Mouse (Mus musculus) forebrain, postnatal 0 days (tissue): Measurements from ENCODE around the gene Dusp7. TPM values are rescaled to one million over a fixed set of nuclear protein-coding genes. Genes with fewer than 3 reads are reported as not detected.
A peak's percentile ranks its signal among the peaks of the same experiment; 100 is the strongest.

Experiments used
- ATAC-seq: fragments of 200-750 bp; cut with Nextera tagmentation; 2 replicates; pipeline ENCODE4 v1.8.0; 2017; ENCODE audit warnings: mild to moderate bottlenecking, moderate library complexity
- DNase-seq: peaks from one replicate; pipeline ENCODE4 v3.0.0-alpha.2; 2015
- H3K27ac ChIP-seq: fragments of 300-500 bp; sonication (generic); 2 replicates; pipeline ENCODE4 v1.5.1; 2014; ENCODE audit warnings: low read depth, mild to moderate bottlenecking, antibody characterized with exemption, low read length, moderate library complexity, mixed read lengths
- H3K27me3 ChIP-seq: fragments of 300-500 bp; sonication (generic); 2 replicates; pipeline ENCODE4 v1.6.1; 2014; ENCODE audit warnings: mild to moderate bottlenecking, low read length, mixed read lengths; ENCODE audit not compliant: insufficient read depth
- H3K36me3 ChIP-seq: fragments of 300-500 bp; sonication (generic); 2 replicates; pipeline ENCODE4 v1.6.1; 2014; ENCODE audit warnings: mild to moderate bottlenecking, moderate library complexity; ENCODE audit not compliant: insufficient read depth
- H3K4me1 ChIP-seq: fragments of 300-500 bp; sonication (generic); 2 replicates; pipeline ENCODE4 v1.6.1; 2014; ENCODE audit warnings: antibody characterized with exemption; ENCODE audit not compliant: insufficient read depth
- H3K4me2 ChIP-seq: fragments of 300-500 bp; sonication (generic); 2 replicates; pipeline ENCODE4 v1.6.1; 2014; ENCODE audit warnings: low read depth, mild to moderate bottlenecking, moderate library complexity
- H3K4me3 ChIP-seq: fragments of 300-500 bp; sonication (generic); 2 replicates; pipeline ENCODE4 v1.5.1; 2014; ENCODE audit warnings: low read depth, low read length, mixed read lengths
- H3K9ac ChIP-seq: fragments of 300-500 bp; sonication (generic); 2 replicates; pipeline ENCODE4 v1.6.1; 2014; ENCODE audit warnings: mild to moderate bottlenecking
- H3K9me3 ChIP-seq: fragments of 300-500 bp; sonication (generic); 2 replicates; pipeline ENCODE4 v1.6.1; 2016; ENCODE audit warnings: low read length
- CTCF ChIP-seq: sonication (generic); IDR thresholded peaks from 2 replicates; pipeline ENCODE4 v1.5.1; 2016; ENCODE audit warnings: antibody characterized with exemption, control low read depth, low read depth
- WGBS: fragments of 180-500 bp; shearing (Covaris S2); extraction: QIAGEN DNeasy Blood & Tissue Kit; methylation state at CpG from one replicate; pipeline ENCODE4 v1.1.7; 2014; 5-methylcytosine and 5-hydroxymethylcytosine counted together
- polyA plus RNA-seq: library from polyadenylated mRNA; unstranded; fragments of >200 nt; fragmentation: Nextera tagmentation; extraction: Ambion mirVana; gene quantifications from 2 replicates; pipeline ENCODE4 v1.2.1, GENCODE M21; 2015
- total RNA-seq: library from RNA; depleted of rRNA; stranded (reverse); fragments of >200 nt; gene quantifications from 2 replicates; pipeline ENCODE4 v1.2.3, GENCODE M21; 2014

Gene Dusp7
- total and polyA plus RNA-seq, 2 experiments from 2014 or later = 16.7 to 43.5 TPM

DNA sequence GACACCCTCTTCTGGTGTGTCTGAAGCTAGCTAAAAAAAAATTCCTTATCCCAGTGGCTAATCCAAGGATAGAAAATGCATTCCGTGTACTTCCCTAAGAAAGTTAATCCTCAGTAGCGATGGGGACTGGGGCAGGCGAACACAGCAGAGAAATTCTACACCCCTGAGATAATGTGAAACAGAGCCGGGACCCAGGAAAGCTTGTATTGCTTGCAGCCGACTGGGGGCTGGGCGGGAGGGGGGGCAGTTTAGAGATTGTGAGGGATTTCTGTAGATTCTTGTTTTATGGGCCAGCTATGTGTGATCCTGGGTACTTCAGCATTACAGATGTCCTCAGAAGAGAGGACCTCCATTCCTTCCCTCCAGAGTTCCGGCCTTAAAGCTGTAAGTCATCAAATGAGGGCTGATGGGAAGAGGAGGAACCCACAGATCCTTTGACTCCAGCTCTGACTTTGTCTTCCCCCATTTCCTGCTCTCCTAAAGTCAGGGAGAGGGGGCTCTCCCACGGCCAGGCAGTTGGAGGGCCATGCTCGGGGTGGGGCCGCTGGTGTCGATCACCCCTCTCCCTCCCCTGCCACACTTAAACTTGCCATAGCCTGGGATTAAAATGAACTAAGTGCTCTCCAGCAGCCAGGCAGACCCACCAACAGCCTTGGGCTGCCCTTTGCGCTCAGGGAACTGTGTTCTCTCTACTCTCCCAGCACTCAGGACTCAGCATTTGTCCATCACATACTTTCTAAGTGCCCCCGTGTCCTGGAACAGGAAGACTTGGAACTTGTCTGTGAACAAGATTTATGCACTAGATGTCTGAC, 27.7 kb upstream of the Dusp7 start:
- Histone ChIP-seq H3K36me3 (no peaks in the 10 kb centered on the region), H3K9me3 (no peaks in the 10 kb centered on the region), H3K4me2 (no peak overlapping the region), H3K27me3 (no peaks in the 10 kb centered on the region), H3K4me1 (peaks cover 22% of the 10 kb centered on the region), H3K9ac (no peak overlapping the region), H3K4me3 (no peak overlapping the region), H3K27ac (no peak overlapping the region)
- 63% methylated on average over 13 of the region's 13 CpGs for WGBS
- TF ChIP-seq CTCF = no peak
- DNase-seq (no peak), ATAC-seq (no peak)

DNA sequence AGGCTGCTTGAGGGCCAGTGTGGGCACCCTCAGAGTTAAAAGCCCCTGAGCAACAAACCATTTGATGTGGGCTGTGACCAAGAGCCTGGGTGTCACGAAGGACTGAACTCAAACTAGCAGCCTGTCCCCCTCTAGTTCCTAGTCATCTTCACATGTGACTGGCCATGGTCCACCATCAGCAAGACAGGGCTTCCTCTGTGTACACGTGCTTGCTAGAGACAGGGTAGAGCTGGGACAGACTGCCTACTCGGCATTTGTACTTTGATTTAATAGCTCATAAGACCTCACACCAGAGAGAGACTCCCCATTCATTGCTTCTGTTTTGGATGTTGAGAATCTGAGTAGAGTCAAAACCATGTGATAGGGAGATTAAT, 27.1 kb upstream of the Dusp7 start:
- ATAC-seq (no peak), DNase-seq (no peak)
- Histone ChIP-seq H3K4me1 (peaks cover 22% of the 10 kb centered on the region), H3K9ac (no peak overlapping the region), H3K9me3 (no peaks in the 10 kb centered on the region), H3K27ac (no peak overlapping the region), H3K27me3 (no peaks in the 10 kb centered on the region), H3K36me3 (no peaks in the 10 kb centered on the region), H3K4me3 (no peak overlapping the region), H3K4me2 (no peak overlapping the region)
- no peak for TF ChIP-seq CTCF
- 76% methylated on average over 3 of the region's 3 CpGs for WGBS

DNA sequence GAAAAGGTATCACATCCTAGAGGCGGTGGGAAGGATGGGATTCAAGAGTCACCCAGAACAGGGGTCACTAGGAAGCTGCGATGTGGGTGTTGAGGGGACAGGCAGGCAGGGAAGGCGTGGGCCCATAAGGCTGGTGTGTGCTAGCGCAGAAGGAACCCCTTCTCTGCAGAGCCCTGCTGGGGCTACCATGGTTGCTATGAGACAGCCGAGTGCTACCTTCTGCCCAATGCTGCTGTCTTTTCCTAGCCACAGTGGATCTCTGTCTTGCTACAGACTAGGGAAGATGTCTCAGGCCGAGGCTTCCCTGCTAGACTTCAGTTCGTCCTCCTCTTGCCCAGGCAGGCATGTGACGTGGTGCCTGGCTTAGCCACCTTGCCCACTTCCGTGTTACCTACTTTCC, 25.9 kb upstream of the Dusp7 start:
- H3K27me3 ChIP-seq = no peaks in the 10 kb centered on the region
- H3K36me3 ChIP-seq = no peaks in the 10 kb centered on the region
- no peaks in the 10 kb centered on the region for H3K9me3 ChIP-seq
- ATAC-seq (0 out of 2 replicates have a peak, but pooled peaks have one; percentile 40), DNase-seq (no peak)
- H3K4me1 ChIP-seq = peaks cover 21% of the 10 kb centered on the region
- TF ChIP-seq CTCF = no peak
- H3K9ac ChIP-seq = no peak overlapping the region
- H3K27ac ChIP-seq = no peak overlapping the region
- H3K4me2 ChIP-seq = no peak overlapping the region
- whole genome bisulfite sequencing = 82% methylated on average over 9 of the region's 9 CpGs
- H3K4me3 ChIP-seq = no peak overlapping the region

DNA sequence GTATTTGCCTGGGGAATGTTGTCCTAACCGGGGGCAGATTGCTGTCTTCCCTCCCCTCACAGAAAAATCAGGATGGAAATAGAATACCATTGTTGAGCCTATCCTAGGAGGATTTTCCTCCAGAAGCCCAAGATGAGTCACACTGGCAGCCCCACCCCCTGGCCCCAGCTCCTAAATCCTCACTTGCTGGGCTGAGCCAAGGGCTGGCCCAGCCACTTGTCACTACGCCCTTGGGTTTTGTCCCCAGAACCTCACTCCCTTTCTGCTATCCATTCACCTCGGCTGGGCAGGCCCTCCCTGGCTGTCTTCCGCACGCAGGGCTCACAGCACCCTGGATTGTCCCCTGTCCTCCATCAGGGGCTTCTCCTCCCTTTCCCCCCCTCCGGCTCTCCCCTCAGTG, 23.3 kb upstream of the Dusp7 start:
- no peak for TF ChIP-seq CTCF
- Histone ChIP-seq H3K4me1 (peaks cover 4% of the 10 kb centered on the region), H3K9ac (no peak overlapping the region), H3K4me2 (no peak overlapping the region), H3K36me3 (no peaks in the 10 kb centered on the region), H3K9me3 (no peaks in the 10 kb centered on the region), H3K27ac (no peak overlapping the region), H3K4me3 (no peak overlapping the region), H3K27me3 (no peaks in the 10 kb centered on the region)
- ATAC-seq = no peak; the same call in 1 of the 2 replicates
- no peak for DNase-seq
- 31% methylated on average over 6 of the region's 6 CpGs for WGBS

DNA sequence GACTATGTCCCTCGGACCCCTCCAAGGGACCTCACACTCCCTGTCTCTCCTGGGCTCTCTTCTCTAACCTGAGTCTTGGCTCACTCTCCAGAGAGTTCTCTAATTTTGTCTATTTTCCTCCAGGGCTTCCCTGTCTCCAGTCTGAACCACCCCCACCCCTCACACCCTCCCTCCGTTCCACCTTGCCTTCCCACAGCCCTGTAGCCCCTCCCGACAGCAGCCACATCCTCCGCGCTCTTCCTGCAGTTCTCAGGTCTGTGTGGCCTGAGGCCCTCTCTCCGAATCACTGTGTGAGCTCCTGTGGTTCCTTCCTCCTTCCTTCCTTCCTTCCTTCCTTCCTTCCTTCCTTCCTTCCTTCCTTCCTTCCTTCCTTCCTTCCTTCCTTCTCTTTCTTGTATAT, 22.8 kb upstream of the Dusp7 start:
- Histone ChIP-seq H3K27ac (no peak overlapping the region), H3K9me3 (no peaks in the 10 kb centered on the region), H3K27me3 (no peaks in the 10 kb centered on the region), H3K4me1 (peaks cover 4% of the 10 kb centered on the region), H3K36me3 (no peaks in the 10 kb centered on the region), H3K4me2 (no peak overlapping the region), H3K9ac (no peak overlapping the region), H3K4me3 (no peak overlapping the region)
- no peak for ATAC-seq
- DNase-seq = no peak
- no peak for TF ChIP-seq CTCF
- WGBS = 43% methylated on average over 6 of the region's 6 CpGs

DNA sequence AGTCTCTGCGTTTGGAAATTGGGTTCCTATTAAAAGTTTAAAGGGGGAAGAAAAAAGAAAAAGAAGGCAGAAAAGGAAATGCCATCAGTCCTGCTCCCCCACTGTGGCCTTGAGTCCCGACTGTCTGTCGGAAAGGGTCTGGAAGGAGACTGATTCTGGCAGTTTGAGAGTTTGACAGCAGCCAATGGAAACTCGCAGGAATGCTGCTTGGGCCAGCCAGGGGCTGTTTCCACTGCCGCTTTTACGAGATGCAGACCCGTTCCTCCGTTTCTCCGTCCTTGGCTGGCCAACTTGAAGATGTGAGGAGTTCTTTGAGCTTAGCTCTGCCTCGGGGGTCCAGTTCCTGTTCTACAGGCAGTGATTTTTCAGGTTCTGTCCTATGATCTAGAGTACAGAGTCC, 20.2 kb upstream of the Dusp7 start:
- 71% methylated on average over 10 of the region's 10 CpGs for WGBS
- ATAC-seq (no peak), DNase-seq (no peak)
- Histone ChIP-seq H3K27ac (no peak overlapping the region), H3K4me1 (peaks cover 4% of the 10 kb centered on the region), H3K4me2 (no peak overlapping the region), H3K9ac (no peak overlapping the region), H3K4me3 (no peak overlapping the region), H3K36me3 (no peaks in the 10 kb centered on the region), H3K27me3 (no peaks in the 10 kb centered on the region), H3K9me3 (no peaks in the 10 kb centered on the region)
- TF ChIP-seq CTCF = no peak

DNA sequence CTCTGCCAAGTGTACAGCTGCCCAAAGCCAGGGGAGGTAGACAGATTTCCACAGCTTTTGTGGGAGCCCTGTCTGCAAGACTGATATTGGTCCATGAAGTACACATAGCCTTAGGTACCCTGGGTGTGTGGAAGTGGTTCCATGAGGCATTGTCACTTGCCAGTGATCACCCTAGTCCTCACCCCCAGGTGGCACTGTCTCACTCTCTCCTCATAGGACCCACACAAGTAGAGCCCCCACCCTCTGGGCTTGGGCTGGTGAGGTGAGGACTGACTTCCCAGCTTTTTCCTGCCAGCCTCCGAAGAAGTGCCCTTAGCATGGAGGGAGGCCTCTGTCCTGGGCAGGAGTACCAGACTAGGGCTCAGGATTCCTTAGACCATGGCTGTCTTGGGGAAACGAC, 19.4 kb upstream of the Dusp7 start:
- H3K27me3 ChIP-seq = no peaks in the 10 kb centered on the region
- peak; percentile 66 for TF ChIP-seq CTCF
- H3K4me3 ChIP-seq = no peak overlapping the region
- no peaks in the 10 kb centered on the region for H3K36me3 ChIP-seq
- no peak overlapping the region for H3K9ac ChIP-seq
- H3K4me2 ChIP-seq = no peak overlapping the region
- WGBS = 48% methylated on average over 2 of the region's 2 CpGs
- peaks cover 4% of the 10 kb centered on the region for H3K4me1 ChIP-seq
- no peaks in the 10 kb centered on the region for H3K9me3 ChIP-seq
- DNase-seq (peak; percentile 37), ATAC-seq (peak; percentile 81)
- H3K27ac ChIP-seq = no peak overlapping the region
